Mouse (Mus musculus) neural tube, embryonic 11.5 days (tissue): ENCODE measurements at regions not wholly inside any gene's neighbourhood (a gene's known extent, or its start where the extent isn't known, plus 50 kb on each side); places are given as distances from the start of the nearest gene placed in this dataset.
A peak's percentile ranks its signal among the peaks of the same experiment; 100 is the strongest.

ENCODE experiments used
- ATAC-seq: fragments of 200-750 bp; cut with Nextera tagmentation; 2 replicates; pipeline ENCODE4 v1.8.0; 2017; ENCODE audit warnings: moderate number of reproducible peaks, mild to moderate bottlenecking, moderate TSS enrichment, moderate library complexity; ENCODE audit not compliant: insufficient read depth, low FRiP score, low TSS enrichment
- DNase-seq: peaks from one replicate; pipeline ENCODE4 v3.0.0-alpha.2; 2015; ENCODE audit warnings: low spot score
- H3K27ac ChIP-seq: fragments of 300-500 bp; sonication (generic); 2 replicates; pipeline ENCODE4 v1.5.1; 2014; ENCODE audit warnings: low read depth, mild to moderate bottlenecking, low read length
- H3K27me3 ChIP-seq: fragments of 300-500 bp; sonication (generic); 2 replicates; pipeline ENCODE4 v1.6.1; 2014; ENCODE audit warnings: mild to moderate bottlenecking, low read length, mixed read lengths; ENCODE audit not compliant: control insufficient read depth, insufficient read depth
- H3K36me3 ChIP-seq: fragments of 300-500 bp; sonication (generic); 2 replicates; pipeline ENCODE4 v1.6.1; 2014; ENCODE audit warnings: mild to moderate bottlenecking, low read length, moderate library complexity, mixed read lengths; ENCODE audit not compliant: control insufficient read depth, insufficient read depth
- H3K4me1 ChIP-seq: fragments of 300-500 bp; sonication (generic); 2 replicates; pipeline ENCODE4 v1.6.1; 2014; ENCODE audit warnings: low read length, mixed read lengths; ENCODE audit not compliant: control insufficient read depth, insufficient read depth
- H3K4me2 ChIP-seq: fragments of 300-500 bp; sonication (generic); 2 replicates; pipeline ENCODE4 v1.6.1; 2014; ENCODE audit warnings: low read depth, mild to moderate bottlenecking, moderate library complexity
- H3K4me3 ChIP-seq: fragments of 300-500 bp; sonication (generic); 2 replicates; pipeline ENCODE4 v1.5.1; 2014; ENCODE audit warnings: low read depth, low read length
- H3K9ac ChIP-seq: fragments of 300-500 bp; sonication (generic); 2 replicates; pipeline ENCODE4 v1.6.1; 2014; ENCODE audit warnings: mild to moderate bottlenecking, low read length
- H3K9me3 ChIP-seq: fragments of 300-500 bp; sonication (generic); 2 replicates; pipeline ENCODE4 v1.6.1; 2016; ENCODE audit warnings: low read length; ENCODE audit not compliant: control insufficient read depth
- WGBS: fragments of 180-500 bp; shearing (Covaris S2); extraction: QIAGEN DNeasy Blood & Tissue Kit; methylation state at CpG from one replicate; pipeline ENCODE4 v1.1.7; 2014; 5-methylcytosine and 5-hydroxymethylcytosine counted together

- no peaks in the 10 kb centered on the region for H3K27me3 ChIP-seq
- DNase-seq (no peak), ATAC-seq (no peak)
- H3K4me2 ChIP-seq, result no peak overlapping the region
- no peak overlapping the region for H3K4me3 ChIP-seq
- no peaks in the 10 kb centered on the region for H3K9me3 ChIP-seq
- H3K9ac ChIP-seq, result no peak overlapping the region
- no peaks in the 10 kb centered on the region for H3K36me3 ChIP-seq
- WGBS, result 44% methylated on average over 7 of the region's 7 CpGs
- H3K4me1 ChIP-seq, result no peaks in the 10 kb centered on the region
- no peak overlapping the region for H3K27ac ChIP-seq
Observed at GRCm38 (mm10) chrX:49387439-49387838, 76.3 kb upstream of the Arhgap36 start.

GRCm38 (mm10) chrX:49377067-49377466 lies 86.7 kb upstream of the Arhgap36 start:
- no peaks in the 10 kb centered on the region for H3K36me3 ChIP-seq
- no peaks in the 10 kb centered on the region for H3K27me3 ChIP-seq
- WGBS, result 24% methylated on average over 8 of the region's 8 CpGs
- H3K27ac ChIP-seq, result no peak overlapping the region
- H3K4me1 ChIP-seq, result no peaks in the 10 kb centered on the region
- no peak overlapping the region for H3K4me3 ChIP-seq
- no peak overlapping the region for H3K9ac ChIP-seq
- DNase-seq, result no peak
- H3K9me3 ChIP-seq, result no peaks in the 10 kb centered on the region
- H3K4me2 ChIP-seq, result no peak overlapping the region
- ATAC-seq, result no peak

DNA sequence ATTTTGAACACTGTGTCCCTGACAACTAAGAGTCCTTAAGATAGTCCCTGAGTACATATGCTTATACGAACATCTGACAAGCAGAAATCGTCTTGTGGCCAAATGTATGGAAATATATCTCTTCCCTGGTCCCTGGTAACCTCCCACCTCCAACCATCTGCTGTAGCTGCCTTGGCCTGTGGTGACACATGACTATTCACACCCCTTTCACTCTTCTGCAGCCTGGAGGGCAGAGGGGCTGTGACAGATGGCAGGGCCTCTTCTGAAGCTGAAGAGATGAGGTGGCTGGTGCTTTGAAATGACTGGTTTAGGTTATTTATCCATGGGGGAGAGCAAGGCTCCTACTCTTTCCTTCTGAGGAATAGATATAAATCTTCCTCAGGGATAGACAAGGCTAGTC lies 82.3 kb upstream of the Enox2 start:
- DNase-seq (no peak), ATAC-seq (no peak)
- no peaks in the 10 kb centered on the region for H3K36me3 ChIP-seq
- H3K9ac ChIP-seq, result no peak overlapping the region
- no peak overlapping the region for H3K27ac ChIP-seq
- H3K27me3 ChIP-seq, result no peaks in the 10 kb centered on the region
- no peak overlapping the region for H3K4me3 ChIP-seq
- no peaks in the 10 kb centered on the region for H3K9me3 ChIP-seq
- no peak overlapping the region for H3K4me2 ChIP-seq
- no peaks in the 10 kb centered on the region for H3K4me1 ChIP-seq
- 45% methylated on average over 2 of the region's 2 CpGs for WGBS

DNA sequence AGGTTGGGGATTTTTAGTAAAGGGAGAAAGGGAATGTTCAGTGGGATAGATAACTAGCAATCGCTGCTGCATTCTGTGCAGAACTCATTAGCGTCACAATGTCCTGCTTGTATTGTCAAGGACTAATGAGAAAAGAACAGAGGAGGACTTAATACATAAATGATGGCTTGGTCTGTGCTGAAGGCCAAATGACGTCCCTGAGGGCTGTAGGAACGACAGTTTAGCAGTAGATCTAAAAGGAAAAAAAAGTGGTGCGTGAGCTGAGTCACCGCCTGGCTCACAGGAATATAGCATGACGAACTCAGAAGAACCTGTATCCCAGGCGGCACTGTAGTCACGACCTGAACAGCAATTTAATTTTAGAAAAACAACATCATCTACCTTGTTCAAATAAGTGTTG lies 81.3 kb upstream of the Enox2 start:
- 60% methylated on average over 9 of the region's 9 CpGs for WGBS
- H3K27me3 ChIP-seq, result no peaks in the 10 kb centered on the region
- no peaks in the 10 kb centered on the region for H3K4me1 ChIP-seq
- no peaks in the 10 kb centered on the region for H3K9me3 ChIP-seq
- DNase-seq (peak; percentile 11), ATAC-seq (no peak)
- H3K36me3 ChIP-seq, result no peaks in the 10 kb centered on the region
- no peak overlapping the region for H3K4me3 ChIP-seq
- H3K9ac ChIP-seq, result no peak overlapping the region
- no peak overlapping the region for H3K4me2 ChIP-seq
- H3K27ac ChIP-seq, result no peak overlapping the region

- ATAC-seq (no peak), DNase-seq (no peak)
- Histone ChIP-seq H3K4me2 (no peak overlapping the region), H3K9ac (no peak overlapping the region), H3K4me1 (no peaks in the 10 kb centered on the region), H3K4me3 (no peak overlapping the region), H3K27me3 (no peaks in the 10 kb centered on the region), H3K36me3 (no peaks in the 10 kb centered on the region), H3K9me3 (no peaks in the 10 kb centered on the region), H3K27ac (no peak overlapping the region)
Observed at GRCm38 (mm10) chrX:49346451-49346850, 58.4 kb upstream of the Enox2 start.
